Mouse (Mus musculus) forebrain, embryonic 14.5 days (tissue): ENCODE results near the gene Ap1s2. TPM values are rescaled to one million over a fixed set of nuclear protein-coding genes. Genes with fewer than 3 reads are reported as not detected.

Experiments
- ATAC-seq: fragments of 200-750 bp; cut with Nextera tagmentation; 2 replicates; pipeline ENCODE4 v1.8.0; 2017; ENCODE audit warnings: mild to moderate bottlenecking, moderate library complexity
- DNase-seq: peaks from one replicate; pipeline ENCODE4 v3.0.0-alpha.2; 2015; ENCODE audit warnings: low spot score
- H3K27ac ChIP-seq: fragments of 300-500 bp; sonication (generic); 2 replicates; pipeline ENCODE4 v1.5.1; 2014; ENCODE audit warnings: low read depth, mild to moderate bottlenecking, control low read depth, low read length, moderate library complexity
- H3K27me3 ChIP-seq: fragments of 300-500 bp; sonication (generic); replicated peaks from 2 replicates; pipeline ENCODE4 v1.6.1; 2014; ENCODE audit warnings: low read length, control low read depth, mixed read lengths; ENCODE audit not compliant: control insufficient read depth, insufficient read depth
- H3K36me3 ChIP-seq: fragments of 300-500 bp; sonication (generic); 2 replicates; pipeline ENCODE4 v1.6.1; 2014; ENCODE audit warnings: low read length, control low read depth; ENCODE audit not compliant: control insufficient read depth, insufficient read depth
- H3K4me1 ChIP-seq: fragments of 300-500 bp; sonication (generic); 2 replicates; pipeline ENCODE4 v1.6.1; 2014; ENCODE audit warnings: antibody characterized with exemption, low read length, control low read depth; ENCODE audit not compliant: control insufficient read depth, insufficient read depth
- H3K4me2 ChIP-seq: fragments of 300-500 bp; sonication (generic); 2 replicates; pipeline ENCODE4 v1.6.1; 2014; ENCODE audit warnings: mild to moderate bottlenecking, control low read depth, low read length
- H3K4me3 ChIP-seq: fragments of 300-500 bp; sonication (generic); 2 replicates; pipeline ENCODE4 v1.5.1; 2014; ENCODE audit warnings: low read depth, low read length, control low read depth
- H3K9ac ChIP-seq: fragments of 300-500 bp; sonication (generic); 2 replicates; pipeline ENCODE4 v1.6.1; 2014; ENCODE audit warnings: mild to moderate bottlenecking, low read length, control low read depth, moderate library complexity
- H3K9me3 ChIP-seq: fragments of 300-500 bp; sonication (generic); replicated peaks from 2 replicates; pipeline ENCODE4 v1.6.1; 2016; ENCODE audit warnings: low read length, control low read depth, mixed read lengths; ENCODE audit not compliant: control insufficient read depth
- WGBS: fragments of 180-500 bp; shearing (Covaris S2); extraction: QIAGEN DNeasy Blood & Tissue Kit; methylation state at CpG from one replicate; pipeline ENCODE4 v1.1.7; 2014; 5-methylcytosine and 5-hydroxymethylcytosine counted together
- polyA plus RNA-seq: library from polyadenylated mRNA; unstranded; fragments of >200 nt; fragmentation: Nextera tagmentation; extraction: Ambion mirVana; gene quantifications from 2 replicates; pipeline ENCODE4 v1.2.1, GENCODE M21; 2014

Gene Ap1s2
- polyA plus RNA-seq, 1 experiment from 2014 or later: 113 TPM

GRCm38 (mm10) chrX:163944381-163944780 lies 35.6 kb downstream of the Ap1s2 start:
- H3K27me3 ChIP-seq: no peaks in the 10 kb centered on the region
- no peak overlapping the region for H3K4me2 ChIP-seq
- H3K4me3 ChIP-seq: no peak overlapping the region
- WGBS: 83% methylated on average over 3 of the region's 3 CpGs
- peaks cover 30% of the 10 kb centered on the region for H3K36me3 ChIP-seq
- H3K27ac ChIP-seq: no peak overlapping the region
- no peak for DNase-seq
- no peak overlapping the region for H3K9ac ChIP-seq
- H3K4me1 ChIP-seq: no peaks in the 10 kb centered on the region
- ATAC-seq: no peak
- H3K9me3 ChIP-seq: no peaks in the 10 kb centered on the region

GRCm38 (mm10) chrX:163951618-163952017 lies 42.8 kb downstream of the Ap1s2 start:
- Histone ChIP-seq H3K36me3 (peaks cover 43% of the 10 kb centered on the region), H3K4me2 (no peak overlapping the region), H3K4me3 (no peak overlapping the region), H3K9me3 (no peaks in the 10 kb centered on the region), H3K9ac (no peak overlapping the region), H3K27me3 (no peaks in the 10 kb centered on the region), H3K27ac (no peak overlapping the region), H3K4me1 (no peaks in the 10 kb centered on the region)
- ATAC-seq (no peak), DNase-seq (no peak)
- 80% methylated on average over 1 of the region's 1 CpGs for WGBS

- 0 out of 2 replicates have a peak overlapping the region, but pooled peaks have one; percentile 93 for H3K27ac ChIP-seq
- no peaks in the 10 kb centered on the region for H3K27me3 ChIP-seq
- H3K4me3 ChIP-seq: peak overlapping the region; percentile 62
- H3K9me3 ChIP-seq: no peaks in the 10 kb centered on the region
- no peaks in the 10 kb centered on the region for H3K4me1 ChIP-seq
- peak overlapping the region; percentile 77 for H3K9ac ChIP-seq
- peaks cover 23% of the 10 kb centered on the region for H3K36me3 ChIP-seq
- ATAC-seq: no peak; the same call in 1 of the 2 replicates
- no peak for DNase-seq
- peak overlapping the region; percentile 57 for H3K4me2 ChIP-seq
- whole genome bisulfite sequencing: 44% methylated on average over 12 of the region's 12 CpGs
These were observed 48.6 kb downstream of the Ap1s2 start for GRCm38 (mm10) chrX:163957381-163957780.

- WGBS: 19% methylated on average over 51 of the region's 67 CpGs
These were observed 49.1 kb downstream of the Ap1s2 start for GRCm38 (mm10) chrX:163957803-163958466.

GRCm38 (mm10) chrX:163958467-163958875 lies 49.7 kb downstream of the Ap1s2 start, which contains the start of gene Zrsr2:
Zrsr2 (minus strand) TSS chrX:163958661.
- Histone ChIP-seq H3K4me1 (no peaks in the 10 kb centered on the region), H3K4me3 (peak within 1 kb of the TSS; percentile 62), H3K36me3 (peaks cover 20% of the 10 kb centered on the region), H3K27ac (peak within 1 kb of the TSS; percentile 93), H3K4me2 (peak within 1 kb of the TSS; percentile 57), H3K9me3 (no peaks in the 10 kb centered on the region), H3K27me3 (no peaks in the 10 kb centered on the region), H3K9ac (peak within 1 kb of the TSS; percentile 77)
- WGBS: 27% methylated on average over 29 of the region's 29 CpGs
- DNase-seq (peak; percentile 94), ATAC-seq (peak; percentile 98)

More at GRCm38 (mm10) chrX:163957803-163958466, 49.1 kb downstream of the Ap1s2 start:
- ATAC-seq (peak; percentile 95), DNase-seq (peak; percentile 73)
- H3K4me1 ChIP-seq: no peaks in the 10 kb centered on the region
- H3K27me3 ChIP-seq: no peaks in the 10 kb centered on the region
- peak overlapping the region; percentile 77 for H3K9ac ChIP-seq
- H3K27ac ChIP-seq: peak overlapping the region; percentile 93
- peak overlapping the region; percentile 62 for H3K4me3 ChIP-seq
- peaks cover 23% of the 10 kb centered on the region for H3K36me3 ChIP-seq
- no peaks in the 10 kb centered on the region for H3K9me3 ChIP-seq
- peak overlapping the region; percentile 57 for H3K4me2 ChIP-seq

- H3K4me3 ChIP-seq: no peak overlapping the region
- H3K27me3 ChIP-seq: no peaks in the 10 kb centered on the region
- H3K9ac ChIP-seq: no peak overlapping the region
- ATAC-seq (no peak), DNase-seq (no peak)
- H3K36me3 ChIP-seq: no peaks in the 10 kb centered on the region
- 100% methylated on average over 1 of the region's 1 CpGs for WGBS
- no peaks in the 10 kb centered on the region for H3K9me3 ChIP-seq
- no peak overlapping the region for H3K4me2 ChIP-seq
- no peaks in the 10 kb centered on the region for H3K4me1 ChIP-seq
- no peak overlapping the region for H3K27ac ChIP-seq
These were observed 72.3 kb downstream of the Ap1s2 start for GRCm38 (mm10) chrX:163981092-163981491.

- H3K4me2 ChIP-seq: no peak overlapping the region
- DNase-seq: no peak
- WGBS: 46% methylated on average over 4 of the region's 4 CpGs
- no peaks in the 10 kb centered on the region for H3K27me3 ChIP-seq
- H3K27ac ChIP-seq: no peak overlapping the region
- no peaks in the 10 kb centered on the region for H3K4me1 ChIP-seq
- no peak overlapping the region for H3K9ac ChIP-seq
- H3K9me3 ChIP-seq: no peaks in the 10 kb centered on the region
- ATAC-seq: no peak
- H3K4me3 ChIP-seq: no peak overlapping the region
- H3K36me3 ChIP-seq: no peaks in the 10 kb centered on the region
These were observed 72.7 kb downstream of the Ap1s2 start for GRCm38 (mm10) chrX:163981500-163981899.

GRCm38 (mm10) chrX:163982129-163982528 lies 73.3 kb downstream of the Ap1s2 start:
- no peaks in the 10 kb centered on the region for H3K9me3 ChIP-seq
- no peak overlapping the region for H3K4me2 ChIP-seq
- WGBS: 80% methylated on average over 6 of the region's 6 CpGs
- H3K27me3 ChIP-seq: no peaks in the 10 kb centered on the region
- H3K4me1 ChIP-seq: no peaks in the 10 kb centered on the region
- DNase-seq: no peak
- no peak overlapping the region for H3K4me3 ChIP-seq
- ATAC-seq: no peak
- no peaks in the 10 kb centered on the region for H3K36me3 ChIP-seq
- H3K9ac ChIP-seq: no peak overlapping the region
- H3K27ac ChIP-seq: no peak overlapping the region
